Mouse (Mus musculus) layer of hippocampus, adult 9-11 months (tissue): Measurements from ENCODE around the gene Prepl.

Experiments used
- DNase-seq: peaks from one replicate; pipeline ENCODE4 v3.0.0; 2022

Prepl gene

GRCm38 (mm10) chr17:85018344-85018743 lies 71.7 kb downstream of the Prepl start:
- DNase-seq = no peak

- no peak for DNase-seq
These were observed 75.4 kb downstream of the Prepl start for GRCm38 (mm10) chr17:85014632-85015031.

- no peak for DNase-seq
These were observed 76.6 kb downstream of the Prepl start for GRCm38 (mm10) chr17:85013485-85013884.
